Mouse (Mus musculus) kidney, postnatal 25 days (tissue): ENCODE results near the gene Eif4ebp2.

Source experiments
- DNase-seq, 2 experiments: peaks; one replicate each; pipeline ENCODE4 v3.0.0; 2021; ENCODE audit warnings: mixed read lengths in 2 of 2

The Eif4ebp2 gene

GRCm38 (mm10) chr10:61417672-61418071 is 34.8 kb downstream of the Eif4ebp2 start, which contains the start of gene Nodal:
Nodal (plus strand) TSS chr10:61417972.
- no peak for DNase-seq

GRCm38 (mm10) chr10:61417046-61417445 is 35.4 kb downstream of the Eif4ebp2 start:
- DNase-seq: no peak

GRCm38 (mm10) chr10:61416561-61416960 is 35.9 kb downstream of the Eif4ebp2 start:
- no peak for DNase-seq

GRCm38 (mm10) chr10:61415890-61416289 is 36.6 kb downstream of the Eif4ebp2 start:
- DNase-seq: no peak

GRCm38 (mm10) chr10:61415240-61415639 is 37.2 kb downstream of the Eif4ebp2 start:
- no peak for DNase-seq

- DNase-seq: no peak
Measured at GRCm38 (mm10) chr10:61412910-61413625, 39.4 kb downstream of the Eif4ebp2 start.

- DNase-seq: no peak
Measured at GRCm38 (mm10) chr10:61410193-61410592, 42.3 kb downstream of the Eif4ebp2 start.

GRCm38 (mm10) chr10:61409776-61410175 is 42.7 kb downstream of the Eif4ebp2 start:
- no peak for DNase-seq

- DNase-seq: no peak
Measured at GRCm38 (mm10) chr10:61405958-61406357, 46.5 kb downstream of the Eif4ebp2 start.

GRCm38 (mm10) chr10:61402911-61403310 is 49.5 kb downstream of the Eif4ebp2 start:
- no peak for DNase-seq

- no peak for DNase-seq
Measured at GRCm38 (mm10) chr10:61402480-61402879, 50.0 kb downstream of the Eif4ebp2 start.

- no peak for DNase-seq
Measured at GRCm38 (mm10) chr10:61400407-61400806, 52.1 kb downstream of the Eif4ebp2 start.

- peak; percentile 76 to 83 for DNase-seq
Measured at GRCm38 (mm10) chr10:61399156-61399734, 53.2 kb downstream of the Eif4ebp2 start.

GRCm38 (mm10) chr10:61398125-61398524 is 54.3 kb downstream of the Eif4ebp2 start:
- no peak for DNase-seq

- no peak for DNase-seq
Measured at GRCm38 (mm10) chr10:61394476-61395136, 57.9 kb downstream of the Eif4ebp2 start.

- DNase-seq: no peak
Measured at GRCm38 (mm10) chr10:61392584-61392983, 59.9 kb downstream of the Eif4ebp2 start.

- DNase-seq: no peak
Measured at GRCm38 (mm10) chr10:61390148-61390547, 62.3 kb downstream of the Eif4ebp2 start.

GRCm38 (mm10) chr10:61389020-61389419 is 63.4 kb downstream of the Eif4ebp2 start:
- no peak for DNase-seq

- no peak for DNase-seq
Measured at GRCm38 (mm10) chr10:61386284-61386683, 66.2 kb downstream of the Eif4ebp2 start.

- DNase-seq: no peak
Measured at GRCm38 (mm10) chr10:61385174-61385573, 67.3 kb downstream of the Eif4ebp2 start.

- no peak for DNase-seq
Measured at GRCm38 (mm10) chr10:61383715-61384047, 68.8 kb downstream of the Eif4ebp2 start.

- DNase-seq: peak; percentile 79 to 92
Measured at GRCm38 (mm10) chr10:61383021-61383714, 69.3 kb downstream of the Eif4ebp2 start, which contains the start of gene Pald1. Pald1 (minus strand) TSS chr10:61383530.

- no peak for DNase-seq
Measured at GRCm38 (mm10) chr10:61382281-61382731, 70.2 kb downstream of the Eif4ebp2 start.
